Mouse (Mus musculus): ENCODE data around the gene Zmym6. TPM values are rescaled to one million over a fixed set of nuclear protein-coding genes. Genes with fewer than 3 reads are reported as not detected.

Zmym6 gene
- polyA plus RNA-seq (2016; fragmentation: Nextera tagmentation; extraction: Ambion mirVana), result 18.4 and 23.2 TPM in 2 replicates

GRCm38 (mm10) chr4:127076875-127077548 lies at the start of gene Zmym6:
Gene Zmym6 (plus strand): TSS chr4:127077383.
- H3K27ac ChIP-seq, result peak within 1 kb of the TSS; percentile 91
- H3K4me3 ChIP-seq, result peak within 1 kb of the TSS; percentile 69
- DNase-seq (ENCODE audit: low spot score), result peak; percentile 97
- WGBS, result under 1% methylated on average over 46 of the region's 46 CpGs
- no peaks in the 10 kb centered on the region for H3K9me3 ChIP-seq (replicated peaks)
- no peaks in the 10 kb centered on the region for H3K36me3 ChIP-seq
- peaks cover 8% of the 10 kb centered on the region for H3K4me1 ChIP-seq
- H3K27me3 ChIP-seq (ENCODE audit: low read depth, poor library complexity, severe bottlenecking), result no peaks in the 10 kb centered on the region

- Histone ChIP-seq H3K27me3 (ENCODE audit: low read depth, poor library complexity, severe bottlenecking) (no peaks in the 10 kb centered on the region), H3K4me1 (no peaks in the 10 kb centered on the region), H3K9me3 (replicated peaks) (no peaks in the 10 kb centered on the region), H3K4me3 (no peak overlapping the region), H3K36me3 (peaks cover 98% of the 10 kb centered on the region), H3K27ac (no peak overlapping the region)
- 92% methylated on average over 3 of the region's 3 CpGs for WGBS
- no peak for DNase-seq (ENCODE audit: low spot score)
These were observed 40.0 kb upstream of the Zmym6 start for GRCm38 (mm10) chr4:127037158-127037557.

- Histone ChIP-seq H3K27me3 (ENCODE audit: low read depth, poor library complexity, severe bottlenecking) (no peaks in the 10 kb centered on the region), H3K36me3 (peaks cover 96% of the 10 kb centered on the region), H3K9me3 (replicated peaks) (no peaks in the 10 kb centered on the region), H3K4me1 (no peaks in the 10 kb centered on the region), H3K27ac (no peak overlapping the region), H3K4me3 (no peak overlapping the region)
- DNase-seq (ENCODE audit: low spot score), result no peak
- WGBS, result 85% methylated on average over 8 of the region's 8 CpGs
These were observed 39.0 kb upstream of the Zmym6 start for GRCm38 (mm10) chr4:127037908-127038827.

- Histone ChIP-seq H3K9me3 (replicated peaks) (no peaks in the 10 kb centered on the region), H3K27me3 (ENCODE audit: low read depth, poor library complexity, severe bottlenecking) (no peaks in the 10 kb centered on the region), H3K4me1 (no peaks in the 10 kb centered on the region), H3K36me3 (peaks cover 96% of the 10 kb centered on the region), H3K27ac (no peak overlapping the region), H3K4me3 (no peak overlapping the region)
- no peak for DNase-seq (ENCODE audit: low spot score)
- WGBS, result 89% methylated on average over 3 of the region's 3 CpGs
These were observed 38.3 kb upstream of the Zmym6 start for GRCm38 (mm10) chr4:127038828-127039349.

- H3K36me3 ChIP-seq, result peaks cover 96% of the 10 kb centered on the region
- no peaks in the 10 kb centered on the region for H3K4me1 ChIP-seq
- no peaks in the 10 kb centered on the region for H3K27me3 ChIP-seq (ENCODE audit: low read depth, poor library complexity, severe bottlenecking)
- no peak for DNase-seq (ENCODE audit: low spot score)
- H3K9me3 ChIP-seq (replicated peaks), result no peaks in the 10 kb centered on the region
- WGBS, result 76% methylated on average over 3 of the region's 3 CpGs
- H3K4me3 ChIP-seq, result no peak overlapping the region
- H3K27ac ChIP-seq, result no peak overlapping the region
These were observed 37.2 kb upstream of the Zmym6 start for GRCm38 (mm10) chr4:127039871-127040483.

- peaks cover 96% of the 10 kb centered on the region for H3K36me3 ChIP-seq
- WGBS, result 89% methylated on average over 4 of the region's 4 CpGs
- DNase-seq (ENCODE audit: low spot score), result no peak
- H3K9me3 ChIP-seq (replicated peaks), result no peaks in the 10 kb centered on the region
- H3K4me3 ChIP-seq, result no peak overlapping the region
- H3K4me1 ChIP-seq, result no peaks in the 10 kb centered on the region
- no peak overlapping the region for H3K27ac ChIP-seq
- H3K27me3 ChIP-seq (ENCODE audit: low read depth, poor library complexity, severe bottlenecking), result no peaks in the 10 kb centered on the region
These were observed 33.6 kb upstream of the Zmym6 start for GRCm38 (mm10) chr4:127043540-127043939.

- 90% methylated on average over 8 of the region's 8 CpGs for WGBS
- no peak for DNase-seq (ENCODE audit: low spot score)
- no peaks in the 10 kb centered on the region for H3K27me3 ChIP-seq (ENCODE audit: low read depth, poor library complexity, severe bottlenecking)
- no peaks in the 10 kb centered on the region for H3K4me1 ChIP-seq
- H3K9me3 ChIP-seq (replicated peaks), result no peaks in the 10 kb centered on the region
- no peak overlapping the region for H3K4me3 ChIP-seq
- H3K36me3 ChIP-seq, result peaks cover 97% of the 10 kb centered on the region
- no peak overlapping the region for H3K27ac ChIP-seq
These were observed 26.1 kb upstream of the Zmym6 start for GRCm38 (mm10) chr4:127051121-127051520.

GRCm38 (mm10) chr4:127053071-127053470 lies 24.1 kb upstream of the Zmym6 start:
- no peaks in the 10 kb centered on the region for H3K4me1 ChIP-seq
- H3K27ac ChIP-seq, result no peak overlapping the region
- H3K4me3 ChIP-seq, result no peak overlapping the region
- no peak for DNase-seq (ENCODE audit: low spot score)
- peaks cover 95% of the 10 kb centered on the region for H3K36me3 ChIP-seq
- no peaks in the 10 kb centered on the region for H3K27me3 ChIP-seq (ENCODE audit: low read depth, poor library complexity, severe bottlenecking)
- 95% methylated on average over 5 of the region's 5 CpGs for WGBS
- H3K9me3 ChIP-seq (replicated peaks), result no peaks in the 10 kb centered on the region

- no peak for DNase-seq (ENCODE audit: low spot score)
- H3K36me3 ChIP-seq, result peaks cover 95% of the 10 kb centered on the region
- 81% methylated on average over 7 of the region's 7 CpGs for WGBS
- H3K27ac ChIP-seq, result no peak overlapping the region
- H3K9me3 ChIP-seq (replicated peaks), result no peaks in the 10 kb centered on the region
- no peaks in the 10 kb centered on the region for H3K4me1 ChIP-seq
- no peaks in the 10 kb centered on the region for H3K27me3 ChIP-seq (ENCODE audit: low read depth, poor library complexity, severe bottlenecking)
- no peak overlapping the region for H3K4me3 ChIP-seq
These were observed 22.5 kb upstream of the Zmym6 start for GRCm38 (mm10) chr4:127054522-127055198.

- Histone ChIP-seq H3K4me1 (no peaks in the 10 kb centered on the region), H3K27me3 (ENCODE audit: low read depth, poor library complexity, severe bottlenecking) (no peaks in the 10 kb centered on the region), H3K9me3 (replicated peaks) (no peaks in the 10 kb centered on the region), H3K36me3 (peaks cover 41% of the 10 kb centered on the region), H3K4me3 (peak within 1 kb of the TSS; percentile 83), H3K27ac (peak within 1 kb of the TSS; percentile 89)
- 1% methylated on average over 38 of the region's 38 CpGs for WGBS
- DNase-seq (ENCODE audit: low spot score), result peak; percentile 94
These were observed 16.4 kb upstream of the Zmym6 start, which contains the start of gene Zmym1 for GRCm38 (mm10) chr4:127060585-127061290. Gene Zmym1 (minus strand): TSS chr4:127061152.

GRCm38 (mm10) chr4:127064051-127064450 lies 13.1 kb upstream of the Zmym6 start:
- Histone ChIP-seq H3K27ac (no peak overlapping the region), H3K27me3 (ENCODE audit: low read depth, poor library complexity, severe bottlenecking) (no peaks in the 10 kb centered on the region), H3K4me1 (no peaks in the 10 kb centered on the region), H3K9me3 (replicated peaks) (no peaks in the 10 kb centered on the region), H3K4me3 (no peak overlapping the region), H3K36me3 (peaks cover 9% of the 10 kb centered on the region)
- DNase-seq (ENCODE audit: low spot score), result no peak
- 58% methylated on average over 1 of the region's 1 CpGs for WGBS

- no peaks in the 10 kb centered on the region for H3K36me3 ChIP-seq
- H3K27me3 ChIP-seq (ENCODE audit: low read depth, poor library complexity, severe bottlenecking), result no peaks in the 10 kb centered on the region
- no peaks in the 10 kb centered on the region for H3K9me3 ChIP-seq (replicated peaks)
These were observed 2.3 kb upstream of the Zmym6 start for GRCm38 (mm10) chr4:127074915-127075314.

More at GRCm38 (mm10) chr4:127074915-127075314, 2.3 kb upstream of the Zmym6 start:
- DNase-seq (ENCODE audit: low spot score), result no peak
- no peak overlapping the region for H3K27ac ChIP-seq
- H3K4me1 ChIP-seq, result peaks cover 8% of the 10 kb centered on the region
- 69% methylated on average over 1 of the region's 1 CpGs for WGBS
- H3K4me3 ChIP-seq, result no peak overlapping the region

Data from limb, embryonic 10.5 days (tissue).